Mouse (Mus musculus) natural killer cell, adult 2 months (primary cell): Measurements from ENCODE around the gene Il1f9.
"Not testable (repeated sequence)": the region's sequence is repeated elsewhere in the genome, so short reads cannot be mapped to it uniquely, and the experiment has no call there.

Source experiments
- DNase-seq, 2 experiments: peaks; one replicate each; pipeline ENCODE4 v3.0.0; 2022; ENCODE audit warnings: low spot score in 2 of 2

The Il1f9 gene

GRCm38 (mm10) chr2:24186176-24186575, at the start of gene Il1f9:
Gene Il1f9 (plus strand): TSS chr2:24186476.
- DNase-seq: no peak

- DNase-seq: no peak
These were observed 33.4 kb upstream of the Il1f9 start, which contains the start of gene Il1f8 for GRCm38 (mm10) chr2:24152861-24153260. Gene Il1f8 (plus strand): TSS chr2:24153161.

GRCm38 (mm10) chr2:24181683-24182331, 4.5 kb upstream of the Il1f9 start:
- not testable (repeated sequence) for DNase-seq

GRCm38 (mm10) chr2:24182423-24183147, 3.7 kb upstream of the Il1f9 start:
- DNase-seq: not testable (repeated sequence)

- not testable (repeated sequence) for DNase-seq
These were observed 2.2 kb upstream of the Il1f9 start for GRCm38 (mm10) chr2:24184092-24184491.

GRCm38 (mm10) chr2:24187585-24187984, 1.3 kb downstream of the Il1f9 start:
- DNase-seq: no peak

GRCm38 (mm10) chr2:24188189-24188588, 1.9 kb downstream of the Il1f9 start:
- DNase-seq: no peak

GRCm38 (mm10) chr2:24215118-24215517, 28.8 kb downstream of the Il1f9 start, which contains the start of gene Il1f6:
Gene Il1f6 (plus strand): TSS chr2:24215418.
- no peak for DNase-seq

- no peak for DNase-seq
These were observed 40.9 kb downstream of the Il1f9 start for GRCm38 (mm10) chr2:24227191-24227590.
